Mouse (Mus musculus) brain, embryonic 14.5 days (tissue): ENCODE results near the gene C1rb.

Experiments used
- CTCF ChIP-seq: fragments of 200-500 bp; IDR thresholded peaks from 2 replicates; pipeline ENCODE4 v1.5.1; 2012; ENCODE audit warnings: inconsistent platforms, mild to moderate bottlenecking, moderate library complexity, borderline replicate concordance; ENCODE audit not compliant: insufficient read depth, insufficient read length; ENCODE audit errors: extremely low read depth
- POLR2A ChIP-seq: fragments of 200-500 bp; IDR thresholded peaks from 2 replicates; pipeline ENCODE4 v1.6.1; 2012; ENCODE audit warnings: mild to moderate bottlenecking, inconsistent platforms, borderline replicate concordance; ENCODE audit not compliant: poor library complexity, insufficient read depth, insufficient read length, severe bottlenecking; ENCODE audit errors: extremely low read depth

DNA sequence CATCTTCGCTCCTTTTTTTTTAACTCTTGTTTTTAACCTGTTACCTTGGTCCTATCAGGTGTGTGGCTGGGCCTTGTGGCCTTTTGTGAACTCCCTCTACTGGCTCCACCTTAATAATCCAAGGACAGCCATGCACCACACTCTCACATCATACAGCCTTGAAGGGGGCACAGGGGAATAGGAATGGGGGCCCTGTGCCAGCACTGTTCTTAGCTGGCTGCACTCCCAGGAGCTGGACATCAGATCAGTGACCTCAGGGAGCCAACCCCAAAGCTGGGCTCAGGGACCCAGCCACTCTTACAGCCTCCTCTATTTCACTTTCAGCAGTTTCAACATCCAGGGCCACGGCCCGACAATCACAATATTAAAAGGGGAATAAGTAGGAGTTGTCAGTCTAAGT is 15.7 kb downstream of the C1rb start:
- TF ChIP-seq CTCF (no peak), POLR2A (no peak)
